Mouse (Mus musculus): ENCODE measurements at regions not wholly inside any gene's neighbourhood (a gene's known extent, or its start where the extent isn't known, plus 50 kb on each side); places are given as distances from the start of the nearest gene placed in this dataset.

DNA sequence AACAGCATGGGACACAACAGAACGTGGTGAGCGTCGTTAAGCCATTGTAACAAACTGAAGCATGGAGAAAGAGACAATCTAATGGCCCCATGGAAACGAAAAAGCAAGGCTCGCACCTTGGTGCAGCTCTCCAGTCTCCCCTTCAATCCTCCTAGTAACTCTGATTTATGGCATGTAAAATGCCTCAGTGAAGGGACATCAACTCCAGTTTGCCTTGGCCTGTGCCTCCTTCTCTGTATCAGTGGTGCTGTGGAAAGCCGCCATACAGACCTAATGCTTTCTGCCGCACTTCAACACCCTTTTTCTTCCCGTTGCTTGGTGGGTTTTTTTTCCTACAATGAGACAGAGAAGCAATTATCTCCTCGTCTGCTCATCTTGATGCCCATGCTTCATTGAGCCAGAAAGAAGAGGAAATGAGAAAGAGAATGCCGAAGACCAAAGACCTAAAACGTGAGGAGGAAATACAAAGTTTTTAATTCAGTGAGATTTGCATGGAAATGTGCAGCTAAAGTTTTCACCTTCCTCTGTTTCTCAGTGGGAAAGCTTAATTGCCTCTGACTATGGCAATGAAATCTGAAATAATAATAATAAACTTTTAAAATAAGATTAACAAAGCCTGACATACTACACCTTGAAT is 241.4 kb downstream of the Lrrn1 start:
- 70% methylated on average over 11 of the region's 11 CpGs for WGBS

GRCm38 (mm10) chr6:107784998-107785397 is 255.4 kb downstream of the Lrrn1 start:
- Histone ChIP-seq H3K9me3 (replicated peaks; ENCODE audit: control insufficient read depth, low read length, poor library complexity, severe bottlenecking) (no peaks in the 10 kb centered on the region), H3K9ac (ENCODE audit: low read depth, low read length) (no peak overlapping the region), H3K27ac (ENCODE audit: low read length) (no peak overlapping the region), H3K27me3 (ENCODE audit: control insufficient read depth, insufficient read depth, low read depth, low read length) (no peaks in the 10 kb centered on the region), H3K4me2 (ENCODE audit: low read length) (no peak overlapping the region), H3K4me1 (ENCODE audit: control insufficient read depth, insufficient read depth, low read length) (no peaks in the 10 kb centered on the region), H3K36me3 (ENCODE audit: control insufficient read depth, insufficient read depth, low read length) (no peaks in the 10 kb centered on the region), H3K4me3 (ENCODE audit: low read depth, low read length) (no peak overlapping the region)
- WGBS, result 84% methylated on average over 2 of the region's 2 CpGs
- ATAC-seq, result no peak

More for the DNA sequence above, 241.4 kb downstream of the Lrrn1 start:
- Histone ChIP-seq H3K4me1 (ENCODE audit: control insufficient read depth, insufficient read depth, low read length) (no peaks in the 10 kb centered on the region), H3K4me3 (ENCODE audit: low read depth, low read length) (no peak overlapping the region), H3K9ac (ENCODE audit: low read depth, low read length) (no peak overlapping the region), H3K4me2 (ENCODE audit: low read length) (no peak overlapping the region), H3K36me3 (ENCODE audit: control insufficient read depth, insufficient read depth, low read length) (no peaks in the 10 kb centered on the region), H3K27ac (ENCODE audit: low read length) (no peak overlapping the region), H3K27me3 (ENCODE audit: control insufficient read depth, insufficient read depth, low read depth, low read length) (no peaks in the 10 kb centered on the region), H3K9me3 (replicated peaks; ENCODE audit: control insufficient read depth, low read length, poor library complexity, severe bottlenecking) (no peaks in the 10 kb centered on the region)
- no peak for ATAC-seq

- H3K27me3 ChIP-seq (ENCODE audit: control insufficient read depth, insufficient read depth, low read depth, low read length), result no peaks in the 10 kb centered on the region
- H3K36me3 ChIP-seq (ENCODE audit: control insufficient read depth, insufficient read depth, low read length), result no peaks in the 10 kb centered on the region
- 83% methylated on average over 2 of the region's 2 CpGs for WGBS
- no peak overlapping the region for H3K27ac ChIP-seq (ENCODE audit: low read length)
- H3K4me2 ChIP-seq (ENCODE audit: low read length), result no peak overlapping the region
- no peaks in the 10 kb centered on the region for H3K9me3 ChIP-seq (replicated peaks; ENCODE audit: control insufficient read depth, low read length, poor library complexity, severe bottlenecking)
- H3K9ac ChIP-seq (ENCODE audit: low read depth, low read length), result no peak overlapping the region
- H3K4me3 ChIP-seq (ENCODE audit: low read depth, low read length), result no peak overlapping the region
- ATAC-seq, result no peak
- no peaks in the 10 kb centered on the region for H3K4me1 ChIP-seq (ENCODE audit: control insufficient read depth, insufficient read depth, low read length)
These were observed 258.8 kb downstream of the Lrrn1 start for GRCm38 (mm10) chr6:107788224-107788893.

DNA sequence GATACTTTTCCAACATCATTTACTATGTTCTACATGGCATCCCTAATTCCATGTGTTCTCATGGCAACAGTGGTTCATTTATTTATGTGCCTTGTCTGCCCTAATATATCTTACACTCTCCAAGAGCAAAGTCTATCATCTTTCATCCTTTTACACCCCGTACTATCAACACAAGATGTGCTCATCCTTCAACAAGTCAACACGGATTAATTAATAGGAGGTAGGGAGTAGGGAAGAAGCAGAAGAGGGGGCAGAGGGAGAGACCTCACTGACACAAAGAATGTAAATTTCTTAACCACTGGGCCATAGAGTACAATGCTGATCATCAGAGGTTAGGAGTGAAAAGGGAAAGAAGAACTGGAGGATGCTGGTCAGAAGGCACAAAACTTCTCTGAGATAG is 267.0 kb upstream of the Setmar start:
- WGBS, result 77% methylated on average over 2 of the region's 2 CpGs
- no peaks in the 10 kb centered on the region for H3K9me3 ChIP-seq (replicated peaks; ENCODE audit: control insufficient read depth, low read length, poor library complexity, severe bottlenecking)

GRCm38 (mm10) chr6:107803056-107803455 is 261.8 kb upstream of the Setmar start:
- H3K9ac ChIP-seq (ENCODE audit: low read depth, low read length), result no peak overlapping the region
- H3K27me3 ChIP-seq (ENCODE audit: control insufficient read depth, insufficient read depth, low read depth, low read length), result no peaks in the 10 kb centered on the region
- H3K36me3 ChIP-seq (ENCODE audit: control insufficient read depth, insufficient read depth, low read length), result no peaks in the 10 kb centered on the region
- H3K27ac ChIP-seq (ENCODE audit: low read length), result no peak overlapping the region
- ATAC-seq, result no peak
- no peaks in the 10 kb centered on the region for H3K4me1 ChIP-seq (ENCODE audit: control insufficient read depth, insufficient read depth, low read length)
- no peak overlapping the region for H3K4me3 ChIP-seq (ENCODE audit: low read depth, low read length)
- no peaks in the 10 kb centered on the region for H3K9me3 ChIP-seq (replicated peaks; ENCODE audit: control insufficient read depth, low read length, poor library complexity, severe bottlenecking)
- no peak overlapping the region for H3K4me2 ChIP-seq (ENCODE audit: low read length)

More for the DNA sequence above, 267.0 kb upstream of the Setmar start:
- no peak overlapping the region for H3K4me2 ChIP-seq (ENCODE audit: low read length)
- H3K9ac ChIP-seq (ENCODE audit: low read depth, low read length), result no peak overlapping the region
- no peaks in the 10 kb centered on the region for H3K36me3 ChIP-seq (ENCODE audit: control insufficient read depth, insufficient read depth, low read length)
- no peak overlapping the region for H3K4me3 ChIP-seq (ENCODE audit: low read depth, low read length)
- ATAC-seq, result no peak
- no peaks in the 10 kb centered on the region for H3K4me1 ChIP-seq (ENCODE audit: control insufficient read depth, insufficient read depth, low read length)
- no peak overlapping the region for H3K27ac ChIP-seq (ENCODE audit: low read length)
- H3K27me3 ChIP-seq (ENCODE audit: control insufficient read depth, insufficient read depth, low read depth, low read length), result no peaks in the 10 kb centered on the region

Measured in midbrain, embryonic 16.5 days (tissue).